ENCODE assay signal across 9 mouse cellular contexts in the genomic region with DNA sequence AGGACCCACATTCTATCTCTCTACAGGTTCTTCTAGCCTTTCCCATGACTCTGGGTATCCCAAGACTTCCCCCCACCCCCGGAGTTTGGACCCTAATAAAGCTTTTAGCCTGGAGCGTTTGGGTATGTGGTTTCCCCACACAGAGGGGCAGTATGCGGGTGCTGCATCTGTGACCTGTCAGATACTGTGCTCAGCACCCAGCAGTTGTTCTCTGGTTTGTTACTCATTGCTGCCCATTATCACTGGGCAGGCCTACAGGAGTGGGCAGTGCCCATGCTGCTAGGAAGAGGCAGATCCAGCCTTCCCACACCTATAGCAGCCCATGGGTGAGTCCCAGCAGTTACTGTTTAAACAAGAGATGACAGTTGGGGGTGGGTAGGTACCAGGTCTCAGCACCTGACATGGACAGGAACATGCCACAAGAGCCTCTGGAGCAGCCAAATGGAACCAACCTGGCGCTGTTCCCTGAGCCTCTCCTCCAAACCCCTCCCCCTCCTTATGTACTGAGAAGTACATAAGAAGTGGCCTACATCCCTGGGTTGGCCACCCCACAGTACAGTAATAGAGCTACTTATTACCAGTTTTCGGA. TPM values are rescaled to one million over a fixed set of nuclear protein-coding genes. Genes with fewer than 3 reads are reported as not detected.
A peak's percentile ranks its signal among the peaks of the same experiment; 100 is the strongest.
DNase-seq lines count a peak whose midpoint lies in the region; ATAC-seq and TF ChIP-seq lines count a peak whose summit lies in the region.
"Had no signal": no experiment of that assay in that cellular context is flagged by ENCODE, and none has a peak within 500 bp of the region (broad histone marks: within the 10 kb centered on the region; RNA-seq: fewer than 3 reads in every experiment).

No protein-coding gene starts in this region.

- peak overlapping the region; percentile 2 for H3K9ac ChIP-seq in heart, adult 2 months (ENCODE audit: low read depth, low read length)
- no peak overlapping the region for H3K9ac ChIP-seq in liver, postnatal 0 days (replicated peaks)

- DNase-seq in heart, adult 2 months = peak in 1 of 2 experiments; percentile 31
- no peak for DNase-seq in heart, adult 8-10 months (ENCODE audit: low spot score)
- DNase-seq in cerebellum, adult 9-11 months = peak; percentile 52
- peak; percentile 88 for DNase-seq in kidney, adult 18-20 months
- DNase-seq in liver, postnatal 0 days = peak; percentile 12
- DNase-seq in layer of hippocampus, adult 2 months (ENCODE audit: low spot score in 2 of 2) = no peak
- DNase-seq in layer of hippocampus, postnatal 36 days = no peak
- DNase-seq: gastrocnemius, postnatal 36 days had no signal

- WGBS in heart, adult 2 months = 69% methylated on average over 5 of the region's 5 CpGs
- WGBS in liver, postnatal 0 days (ENCODE audit: insufficient replicate concordance) = 90% methylated on average over 5 of the region's 5 CpGs

- H3K27me3 ChIP-seq in heart, adult 2 months (ENCODE audit: control insufficient read depth, insufficient read depth, low read length) = no peaks in the 10 kb centered on the region
- H3K27me3 ChIP-seq in liver, postnatal 0 days (ENCODE audit: insufficient read depth, low read length) = no peaks in the 10 kb centered on the region

- TF ChIP-seq EP300 in heart, adult 2 months (IDR thresholded peaks at IDR 0.05; ENCODE audit: insufficient read depth, low read depth, low read length) = no peak
- no peak for TF ChIP-seq EP300 in liver, postnatal 0 days (IDR thresholded peaks at IDR 0.05; ENCODE audit: low read depth)

- H3K4me1 ChIP-seq in heart, adult 2 months (ENCODE audit: control insufficient read depth, insufficient read depth, low read length) = peaks cover 9% of the 10 kb centered on the region
- peaks cover 37% of the 10 kb centered on the region for H3K4me1 ChIP-seq in liver, postnatal 0 days (ENCODE audit: insufficient read depth)

- peak overlapping the region; percentile 81 for H3K4me3 ChIP-seq in heart, adult 2 months
- H3K4me3 ChIP-seq in liver, postnatal 0 days (ENCODE audit: low read depth, low read length) = no peak overlapping the region
- no peak overlapping the region for H3K4me3 ChIP-seq in layer of hippocampus, adult 2 months

- H3K4me2 ChIP-seq in liver, postnatal 0 days (ENCODE audit: low read depth, low read length) = peak overlapping the region; percentile 70

- no peaks in the 10 kb centered on the region for H3K79me2 ChIP-seq in heart, adult 2 months (replicated peaks; ENCODE audit: control insufficient read depth, insufficient read depth, low read length)

- H3K27ac ChIP-seq in heart, adult 2 months = peak overlapping the region; percentile 93
- no peak overlapping the region for H3K27ac ChIP-seq in liver, postnatal 0 days (ENCODE audit: low read depth)
- no peak overlapping the region for H3K27ac ChIP-seq in layer of hippocampus, adult 2 months

- no peak for TF ChIP-seq CTCF in heart, adult 2 months (IDR thresholded peaks at IDR 0.05)
- TF ChIP-seq CTCF in liver, postnatal 0 days (IDR thresholded peaks at IDR 0.05; ENCODE audit: low read depth) = no peak
- TF ChIP-seq CTCF in layer of hippocampus, adult 2 months (conservative IDR thresholded peaks at IDR 0.05) = no peak

- intact Hi-C loops in heart, adult 2 months (cut with DNase I) = loop anchor here (5.0 to 10.0 kb wide), 3 partner anchors 110 to 378 kb away; a partner anchor contains a TSS

- H3K36me3 ChIP-seq in heart, adult 2 months (ENCODE audit: control insufficient read depth, insufficient read depth, low read length) = peaks cover 3% of the 10 kb centered on the region; the same call in 1 of the 2 replicates
- H3K36me3 ChIP-seq in liver, postnatal 0 days (replicated peaks; ENCODE audit: insufficient read depth, low read length) = 0 out of 2 replicates have a peak, but pooled peaks cover 9% of the 10 kb centered on the region

- TF ChIP-seq POLR2A in heart, adult 2 months (IDR thresholded peaks at IDR 0.05; ENCODE audit: insufficient read depth, low read depth, low read length) = no peak

- ATAC-seq in liver, postnatal 0 days = no peak
- no peak for ATAC-seq in granulocyte monocyte progenitor cell, adult 5-6 weeks (replicated peaks; ENCODE audit: poor library complexity, severe bottlenecking)

- no peaks in the 10 kb centered on the region for H3K9me3 ChIP-seq in liver, postnatal 0 days (ENCODE audit: low read length)

RNA-seq across cellular contexts. Expression of a gene that starts 3.6 kb away (rescaled TPM):
- total RNA-seq in heart, adult 2 months (2021) = 100 to 1,000 TPM; 137 to 154 TPM
- 159 and 167 TPM in 2 replicates for polyA plus RNA-seq in heart, adult 2 months (2012; rRNA removed)
- total RNA-seq in heart, adult 8-10 months (2022) = 100 to 1,000 TPM; 128 to 185 (median 149) TPM
- polyA plus RNA-seq in liver, postnatal 0 days (2015; fragmentation: Nextera tagmentation; extraction: Ambion mirVana) = 8.4 and 8.9 TPM in 2 replicates
- total RNA-seq in granulocyte monocyte progenitor cell, adult 5-6 weeks (2014; fragmentation: Nextera tagmentation) = 7.5 and 10.5 TPM in 2 replicates
- 7.0 and 8.3 TPM in 2 replicates for total RNA-seq in granulocyte monocyte progenitor cell, adult 5-6 weeks (2017)
- total RNA-seq in layer of hippocampus, adult 2 months (2021) = 10 to 100 TPM in 1 of 2 experiments, 1 to 10 TPM in 1; 7.4 to 10.3 TPM
- total RNA-seq in layer of hippocampus, postnatal 36 days (2021) = 10 to 100 TPM in 1 of 2 experiments, 1 to 10 TPM in 1; 7.0 to 11.8 TPM

RNA-seq across cellular contexts. Expression of a gene that starts 22.4 kb away (rescaled TPM):
- total RNA-seq in heart, adult 2 months (2021) = 10 to 100 TPM; 41.7 to 42.8 TPM
- polyA plus RNA-seq in heart, adult 2 months (2012; rRNA removed) = 67.8 and 78.3 TPM in 2 replicates
- 10 to 100 TPM; 33.5 to 51.0 (median 41.9) TPM for total RNA-seq in heart, adult 8-10 months (2022)
- 9.9 and 11.7 TPM in 2 replicates for polyA plus RNA-seq in liver, postnatal 0 days (2015; fragmentation: Nextera tagmentation; extraction: Ambion mirVana)
- 22.0 and 28.8 TPM in 2 replicates for total RNA-seq in granulocyte monocyte progenitor cell, adult 5-6 weeks (2014; fragmentation: Nextera tagmentation)
- total RNA-seq in granulocyte monocyte progenitor cell, adult 5-6 weeks (2017) = 17.0 and 21.1 TPM in 2 replicates
- total RNA-seq in layer of hippocampus, adult 2 months (2021) = 100 to 1,000 TPM; 199 to 202 TPM
- total RNA-seq in layer of hippocampus, postnatal 36 days (2021) = 100 to 1,000 TPM; 187 to 193 TPM

RNA-seq across cellular contexts. Expression of a gene that starts 32.2 kb away (rescaled TPM):
- 10 to 100 TPM; 23.4 to 23.6 TPM for total RNA-seq in heart, adult 2 months (2021)
- 20.1 and 22.2 TPM in 2 replicates for polyA plus RNA-seq in heart, adult 2 months (2012; rRNA removed)
- 10 to 100 TPM; 19.9 to 24.1 (median 22.7) TPM for total RNA-seq in heart, adult 8-10 months (2022)
- polyA plus RNA-seq in liver, postnatal 0 days (2015; fragmentation: Nextera tagmentation; extraction: Ambion mirVana) = 0.83 and 0.86 TPM in 2 replicates
- 0.94 and 1.1 TPM in 2 replicates for total RNA-seq in granulocyte monocyte progenitor cell, adult 5-6 weeks (2014; fragmentation: Nextera tagmentation)
- total RNA-seq in granulocyte monocyte progenitor cell, adult 5-6 weeks (2017) = 0.09 and 0.57 TPM in 2 replicates
- 10 to 100 TPM; 87.1 to 97.1 TPM for total RNA-seq in layer of hippocampus, adult 2 months (2021)
- total RNA-seq in layer of hippocampus, postnatal 36 days (2021) = 10 to 100 TPM; 73.7 to 95.8 TPM

RNA-seq across cellular contexts. Expression of a gene that starts 48.8 kb away (rescaled TPM):
- under 1 TPM in 1 of 2 experiments, not detected in 1; 0.09 TPM for total RNA-seq in heart, adult 2 months (2021)
- 0.23 and 0.25 TPM in 2 replicates for polyA plus RNA-seq in heart, adult 2 months (2012; rRNA removed)
- total RNA-seq in heart, adult 8-10 months (2022) = under 1 TPM in 2 of 4 experiments, not detected in 2; 0.14 to 0.16 TPM
- 0.07 TPM in 1 of 2 replicates, not detected in the other for polyA plus RNA-seq in liver, postnatal 0 days (2015; fragmentation: Nextera tagmentation; extraction: Ambion mirVana)
- 0.26 TPM in 1 of 2 replicates, not detected in the other for total RNA-seq in granulocyte monocyte progenitor cell, adult 5-6 weeks (2014; fragmentation: Nextera tagmentation)
- not detected in 2 replicates for total RNA-seq in granulocyte monocyte progenitor cell, adult 5-6 weeks (2017)
- total RNA-seq in layer of hippocampus, adult 2 months (2021) = 1 to 10 TPM; 2.1 to 2.3 TPM
- 1 to 10 TPM; 1.4 to 2.5 TPM for total RNA-seq in layer of hippocampus, postnatal 36 days (2021)

Comparison
In these comparisons a context has a peak if more than half of its experiments do, and no peak if none do; other contexts are left out.
1. DNase-seq: peak in cerebellum, adult 9-11 months (single experiment), kidney, adult 18-20 months (single experiment) and liver, postnatal 0 days (single experiment); none in heart, adult 8-10 months (single experiment), layer of hippocampus, adult 2 months (0 of 2) and layer of hippocampus, postnatal 36 days (0 of 2).
2. RNA of a gene that starts 3.6 kb away (total RNA-seq): 137 to 154 TPM in heart, adult 2 months and 128 to 185 TPM in heart, adult 8-10 months; 7.0 to 11.8 TPM in layer of hippocampus, postnatal 36 days, 7.0 to 10.5 TPM in granulocyte monocyte progenitor cell, adult 5-6 weeks and 7.4 to 10.3 TPM in layer of hippocampus, adult 2 months; every median in the first group is over 10 times any median in the second.
3. RNA of a gene that starts 32.2 kb away (total RNA-seq): 87.1 to 97.1 TPM in layer of hippocampus, adult 2 months, 73.7 to 95.8 TPM in layer of hippocampus, postnatal 36 days, 19.9 to 24.1 TPM in heart, adult 8-10 months and 23.4 to 23.6 TPM in heart, adult 2 months; 0.09 to 1.1 TPM in granulocyte monocyte progenitor cell, adult 5-6 weeks; every median in the first group is over 10 times any median in the second.